Mouse (Mus musculus): ENCODE data around the gene Kif15. TPM values are rescaled to one million over a fixed set of nuclear protein-coding genes. Genes with fewer than 3 reads are reported as not detected.

Gene Kif15
- total RNA-seq (2021) = 1 to 10 TPM in 1 of 2 experiments, under 1 TPM in 1; 0.91 to 1.1 TPM

DNA sequence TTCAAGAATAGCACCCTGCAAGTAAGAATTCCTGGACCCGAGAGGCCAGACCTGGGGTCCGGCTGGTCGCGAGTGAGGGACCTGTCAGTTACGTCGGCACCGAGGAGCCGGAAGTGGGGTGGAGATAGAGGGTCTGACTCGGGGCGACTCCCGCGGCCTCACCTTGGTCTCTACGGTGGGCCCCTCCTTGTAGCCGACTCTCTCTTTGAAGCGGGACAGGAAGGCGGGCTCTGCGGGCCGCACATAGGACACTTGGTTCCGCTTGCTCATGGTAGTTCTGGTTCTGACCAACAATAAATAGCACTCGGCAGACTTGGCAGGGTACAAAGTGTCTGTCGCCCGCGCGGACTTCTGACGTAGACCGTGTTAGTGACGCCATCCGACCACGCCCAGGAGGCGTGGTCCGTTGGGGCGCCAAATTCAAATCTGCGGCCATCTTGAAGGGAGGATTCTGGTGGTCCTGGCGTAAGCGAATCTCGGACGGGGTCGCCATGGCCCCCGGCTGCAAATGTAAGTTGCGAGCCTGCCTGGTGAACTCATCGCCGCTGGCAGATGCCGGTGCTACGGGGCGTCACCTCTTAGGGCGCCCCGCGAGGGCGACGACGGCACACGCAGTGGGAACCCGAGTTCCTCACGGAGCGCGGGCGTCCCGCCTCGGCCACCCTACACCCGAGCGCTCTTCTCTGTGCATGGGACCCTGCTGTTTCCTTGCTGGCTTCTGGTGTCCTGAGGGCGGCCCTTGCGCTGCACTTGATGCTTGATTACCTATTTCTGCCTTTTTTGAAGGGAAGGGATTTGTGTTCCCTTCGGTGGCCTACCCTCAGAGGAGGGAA, at the start of gene Kif15, which contains the start of gene 1110059G10Rik:
TSS of gene Kif15 (plus strand) at position 404 of the 833 bp plus-strand sequence.
TSS of gene 1110059G10Rik (minus strand) at position 358 of the 833 bp plus-strand sequence.
- intact Hi-C loops (cut with DNase I) = loop anchor here (2.0 to 5.0 kb wide), 4 partner anchors 64 to 214 kb away; partner anchors contain the start of genes Zfp445 and Zkscan7
- peak; percentile 78 for DNase-seq (ENCODE audit: low spot score)

DNA sequence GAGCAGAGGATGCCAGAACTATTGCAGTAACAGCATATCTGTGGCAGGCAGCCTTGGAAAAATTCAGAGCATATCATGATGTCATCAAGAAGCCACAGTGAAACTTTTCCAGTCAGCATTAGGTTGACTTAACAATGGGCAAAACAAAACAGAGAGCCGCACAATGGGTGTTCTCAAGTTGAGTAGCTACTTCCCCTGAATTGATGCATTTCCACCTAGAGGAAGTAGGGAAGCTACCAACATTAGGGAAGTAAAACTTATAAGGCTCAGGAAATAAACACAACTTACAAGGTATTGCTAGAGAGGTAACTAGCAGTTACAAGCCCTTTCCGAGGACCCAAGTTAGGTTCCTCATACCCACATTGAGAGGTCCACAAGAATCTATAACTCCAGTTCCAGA, 49.8 kb upstream of the Kif15 start:
- intact Hi-C loops (cut with DNase I) = no loop called here

DNA sequence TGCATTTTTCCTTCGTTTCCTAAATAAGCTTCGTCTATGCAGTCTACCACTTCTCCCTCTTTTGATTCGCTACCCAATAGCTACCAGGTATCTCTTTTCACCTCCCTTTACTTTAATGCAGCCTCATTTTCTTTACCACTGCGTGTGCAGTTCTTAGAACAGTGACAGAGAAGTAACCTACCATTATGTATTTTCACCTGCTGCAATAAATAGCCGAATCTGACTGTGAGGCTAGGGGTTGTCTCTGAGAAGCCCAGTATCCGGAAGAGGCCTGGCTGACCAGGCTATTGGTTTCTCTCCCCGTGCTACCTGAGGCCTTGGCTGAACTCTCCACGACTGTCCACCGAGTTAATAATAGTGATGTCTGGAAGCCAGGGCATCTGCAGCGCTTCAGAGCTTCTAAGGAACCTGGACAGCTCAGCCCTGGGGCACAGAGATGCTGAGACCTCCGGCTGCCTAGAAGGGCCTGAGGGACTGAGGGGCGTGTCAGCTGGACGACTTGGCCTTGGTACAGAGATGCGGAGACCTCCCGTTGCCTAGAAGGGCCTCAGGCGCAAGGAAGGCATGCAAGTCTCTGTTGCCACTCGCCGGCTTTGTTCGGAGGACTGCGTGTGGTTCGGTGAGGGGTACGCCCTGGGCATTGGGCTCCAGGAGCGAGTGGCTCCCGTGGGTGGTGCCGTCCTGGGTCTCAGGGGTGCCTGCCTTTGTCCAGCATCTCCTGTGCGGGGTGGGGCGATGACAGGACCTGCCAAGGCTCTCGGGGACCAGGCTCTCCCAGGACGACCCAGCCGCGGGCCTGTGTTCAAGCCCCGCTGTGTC, 47.9 kb upstream of the Kif15 start:
- DNase-seq (ENCODE audit: low spot score) = peak; percentile 21
- intact Hi-C loops (cut with DNase I) = no loop called here

More for the DNA sequence above, 49.8 kb upstream of the Kif15 start:
- no peak for DNase-seq (ENCODE audit: low spot score)

DNA sequence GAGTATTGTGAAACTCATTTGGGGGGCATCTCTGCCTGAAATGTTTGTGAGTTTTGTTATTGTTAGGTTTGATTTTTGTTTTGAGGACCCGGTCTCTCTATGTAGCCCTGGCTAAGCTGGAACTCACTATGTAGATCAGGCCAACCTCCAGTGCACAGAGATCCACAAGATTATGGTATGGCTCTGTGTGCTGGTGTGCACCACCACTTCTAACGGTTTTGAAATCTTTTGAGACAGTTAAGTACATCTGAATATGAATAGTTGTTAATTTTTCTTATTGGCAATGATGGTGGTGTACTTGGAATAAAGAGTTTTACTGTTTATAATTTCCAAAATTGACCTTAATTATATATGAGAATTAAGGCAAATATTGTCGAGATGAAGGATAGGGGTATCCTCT, 28.4 kb upstream of the Kif15 start:
- DNase-seq (ENCODE audit: low spot score) = no peak
- intact Hi-C loops (cut with DNase I) = no loop called here

DNA sequence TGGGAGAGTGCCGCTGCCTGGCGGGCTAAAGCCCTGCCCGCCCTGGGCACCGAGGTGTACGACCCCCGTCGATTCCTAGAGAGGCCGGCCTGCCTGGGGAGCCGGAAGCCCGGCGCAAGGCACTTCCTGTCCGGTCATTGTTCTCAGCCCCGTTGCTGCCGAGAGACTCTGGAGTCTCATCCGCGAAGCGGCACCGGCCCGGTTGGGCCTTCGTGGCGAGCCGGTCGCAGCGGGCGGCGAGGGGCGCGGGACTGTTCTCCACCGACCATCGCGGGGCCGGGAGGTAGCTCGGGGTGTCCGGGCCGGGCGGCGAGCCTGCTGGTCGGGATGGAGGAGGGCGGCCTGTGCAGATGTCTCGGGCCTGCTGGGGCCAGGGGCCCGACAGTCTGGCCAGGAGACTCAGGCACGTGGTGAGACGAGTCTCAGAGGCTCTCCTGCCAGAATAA, 27.9 kb upstream of the Kif15 start, which contains the start of gene Zfp105:
TSS of gene Zfp105 (plus strand) at position 137 of the 446 bp plus-strand sequence.
- peak; percentile 54 for DNase-seq (ENCODE audit: low spot score)
- intact Hi-C loops (cut with DNase I) = no loop called here

DNA sequence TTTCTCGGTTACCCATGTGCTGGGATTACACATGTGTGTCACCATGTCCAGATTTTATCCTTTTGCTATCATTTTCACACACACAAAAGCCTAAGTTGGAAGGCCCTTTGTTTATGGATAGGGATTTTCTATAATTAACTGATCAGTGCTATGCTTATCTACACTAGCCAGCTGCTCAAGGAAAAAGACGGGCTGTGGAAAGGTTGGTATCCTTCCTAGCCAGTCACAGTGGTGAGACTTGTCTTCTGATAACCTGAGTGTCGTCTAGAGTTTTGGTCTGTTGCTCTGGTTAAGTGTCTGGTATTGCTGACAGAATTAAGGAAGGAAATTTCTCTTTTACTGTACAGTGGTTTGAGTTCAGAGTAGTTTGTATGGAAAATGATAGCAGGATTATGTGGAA, 21.9 kb upstream of the Kif15 start:
- DNase-seq (ENCODE audit: low spot score) = no peak
- intact Hi-C loops (cut with DNase I) = no loop called here

DNA sequence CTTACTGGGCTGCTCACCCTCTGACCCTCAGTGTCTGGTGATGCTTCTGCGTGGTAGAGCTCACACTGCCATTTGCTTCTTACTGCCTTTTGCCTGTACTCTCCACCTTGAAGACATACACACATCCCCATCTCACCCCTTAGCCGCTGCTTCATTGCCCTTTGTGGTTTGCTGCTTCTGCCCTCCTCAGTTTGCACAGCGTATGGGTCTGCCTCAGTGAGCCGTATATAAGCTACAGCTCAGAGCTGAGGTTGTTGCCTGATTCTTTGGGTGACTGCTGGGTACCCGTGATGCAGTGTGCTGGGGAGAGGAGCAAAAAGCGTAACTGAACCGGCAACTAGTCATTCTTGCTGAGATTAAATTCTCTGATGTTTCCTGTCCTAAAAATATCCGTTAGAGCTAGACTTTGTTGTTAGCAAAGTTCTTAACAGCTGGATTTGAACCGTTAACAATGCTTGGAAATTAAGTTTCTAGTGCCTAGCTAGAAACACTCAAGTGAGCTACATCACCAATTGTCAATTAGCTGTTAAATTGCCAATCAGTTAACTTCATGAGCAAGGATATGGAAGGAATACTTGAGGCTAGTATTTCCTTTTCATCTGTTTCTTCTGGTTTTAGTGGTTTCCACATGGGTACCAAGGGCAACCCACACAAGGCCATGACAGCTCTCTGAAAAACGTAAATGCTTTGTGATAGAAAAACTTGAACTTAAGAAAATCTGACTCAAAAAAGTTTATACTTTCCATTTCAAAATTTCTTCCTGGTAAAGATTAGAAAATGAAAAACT, 47.8 kb downstream of the Kif15 start:
- no peak for DNase-seq (ENCODE audit: low spot score)
- intact Hi-C loops (cut with DNase I) = no loop called here

DNA sequence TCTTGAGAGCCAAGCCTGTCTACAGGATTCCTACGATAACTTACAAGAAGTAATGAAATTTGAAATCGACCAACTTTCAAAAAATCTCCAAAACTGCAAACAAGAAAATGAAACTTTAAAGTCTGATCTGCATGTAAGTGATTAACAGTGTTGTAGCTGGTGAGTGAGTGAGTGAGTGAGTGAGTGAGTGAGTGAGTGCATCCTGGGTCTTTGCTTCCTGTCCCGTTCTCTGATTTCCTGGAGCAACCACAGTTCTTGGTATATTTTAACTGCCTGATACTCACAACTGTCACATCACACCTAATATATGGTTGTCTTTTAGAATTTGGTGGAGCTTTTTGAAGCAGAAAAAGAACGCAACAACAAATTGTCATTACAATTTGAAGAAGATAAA, 48.3 kb downstream of the Kif15 start:
- DNase-seq (ENCODE audit: low spot score) = no peak
- intact Hi-C loops (cut with DNase I) = no loop called here

DNA sequence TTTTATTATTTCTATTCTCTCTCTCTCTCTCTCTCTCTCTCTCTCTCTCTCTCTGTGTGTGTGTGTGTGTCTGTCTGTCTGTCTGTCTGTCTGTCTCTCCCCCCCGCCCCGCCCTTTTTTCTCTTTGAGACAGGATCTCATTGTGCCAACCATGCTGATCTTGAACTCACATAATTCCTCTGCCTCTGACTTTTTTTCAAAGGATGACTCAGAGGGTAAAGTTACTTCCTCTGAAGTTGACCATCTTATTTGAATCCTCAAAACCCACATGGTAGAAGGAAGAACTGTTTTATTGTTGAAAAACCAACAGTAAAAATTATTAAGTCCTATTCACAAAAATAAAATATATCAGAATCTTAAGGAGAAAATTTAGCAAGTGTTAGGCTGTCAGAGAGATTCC, 53.9 kb downstream of the Kif15 start:
- intact Hi-C loops (cut with DNase I) = no loop called here
- no peak for DNase-seq (ENCODE audit: low spot score)

DNA sequence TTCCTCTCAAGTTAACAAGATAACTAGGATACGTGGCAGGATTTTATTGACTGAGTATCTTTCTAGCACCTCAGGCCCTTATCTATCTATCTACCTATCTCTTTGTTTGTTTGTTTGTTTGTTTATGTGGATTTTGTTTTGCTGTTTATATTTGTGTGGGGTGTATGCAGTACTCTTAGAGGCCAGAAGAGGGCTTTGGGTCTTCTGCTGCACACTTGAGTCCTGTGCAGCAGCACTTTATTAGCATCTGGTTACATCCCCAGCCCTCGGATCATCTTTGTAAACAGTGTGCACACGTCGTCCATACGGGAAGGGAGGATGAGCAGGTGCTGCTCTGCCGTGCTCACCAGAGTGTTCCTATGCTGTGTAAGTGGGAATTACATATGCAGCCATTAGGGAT, 55.2 kb downstream of the Kif15 start:
- intact Hi-C loops (cut with DNase I) = no loop called here
- no peak for DNase-seq (ENCODE audit: low spot score)

DNA sequence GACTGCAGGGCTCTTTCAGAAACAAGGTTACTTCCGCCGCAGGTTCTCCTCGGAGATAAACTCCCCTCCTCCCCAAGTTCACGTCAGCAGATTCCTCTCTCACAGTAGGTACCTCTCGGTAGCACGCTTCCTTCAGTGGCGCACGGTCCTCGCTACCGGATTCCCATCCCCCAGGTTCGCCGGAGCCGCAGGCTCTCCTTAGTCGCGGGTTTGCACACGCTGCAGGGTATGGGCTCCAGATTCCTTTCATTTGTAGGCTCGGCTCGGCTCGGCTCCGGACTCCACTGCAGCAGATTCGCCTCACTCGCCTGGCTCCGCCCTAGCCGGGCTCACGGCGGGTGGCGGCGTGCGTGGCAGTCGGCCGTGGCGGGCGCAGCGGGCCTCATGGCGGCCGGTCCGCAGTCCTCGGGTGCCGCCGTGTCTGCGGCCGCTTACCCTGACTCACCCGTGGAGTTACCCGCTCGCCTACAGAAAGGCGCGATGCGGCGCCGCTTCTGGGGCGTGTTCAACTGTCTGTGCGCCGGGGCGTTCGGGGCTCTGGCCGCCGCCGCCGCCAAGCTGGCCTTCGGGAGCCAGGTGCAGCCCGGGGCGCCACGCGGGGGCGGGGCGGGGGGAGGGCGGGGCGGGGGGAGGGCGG, 70.3 kb downstream of the Kif15 start, which contains the start of gene Tmem42:
TSS of gene Tmem42 (plus strand) at position 332 of the 637 bp plus-strand sequence.
- intact Hi-C loops (cut with DNase I) = loop anchor here (5.0 to 10.0 kb wide), 3 partner anchors 96 to 234 kb away; partner anchors contain the start of gene Zfp445

DNA sequence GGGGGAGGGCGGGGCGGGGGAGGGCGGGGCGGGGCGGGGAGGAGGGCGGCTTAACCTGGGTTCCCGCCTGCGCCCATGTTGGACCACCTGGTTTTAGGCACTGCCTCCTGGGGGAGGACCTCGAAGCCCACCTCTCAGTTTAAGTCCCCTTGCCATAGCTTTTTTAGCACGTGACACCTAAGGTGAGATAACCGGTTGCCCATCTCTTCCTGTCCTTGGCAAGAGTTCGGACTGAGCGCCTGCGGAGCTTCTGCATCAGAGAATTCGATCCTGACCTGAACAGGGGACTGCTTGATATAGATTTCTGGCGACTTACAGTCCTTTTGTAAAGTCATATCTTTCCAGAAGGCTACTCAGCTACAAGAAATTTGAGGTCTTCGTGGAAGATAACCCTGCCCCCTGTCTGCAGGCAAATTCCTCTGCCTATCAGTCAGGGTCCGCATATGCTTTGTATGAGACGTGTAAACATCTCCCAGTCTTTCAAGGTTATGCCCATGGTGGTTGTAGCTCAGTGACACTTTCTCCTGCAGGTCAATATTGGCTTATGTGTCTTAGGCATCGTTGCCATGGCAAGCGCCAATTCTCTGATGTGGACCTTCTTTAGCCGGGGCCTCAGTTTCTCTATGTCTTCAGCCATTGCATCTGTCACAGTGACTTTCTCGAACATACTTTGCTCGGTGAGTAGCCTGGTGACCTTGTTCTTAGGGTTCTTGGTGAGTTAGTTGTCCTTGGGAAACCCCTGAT, 71.0 kb downstream of the Kif15 start:
- no peak for DNase-seq (ENCODE audit: low spot score)
- intact Hi-C loops (cut with DNase I) = loop anchor here (5.0 to 10.0 kb wide), 3 partner anchors 95 to 233 kb away; partner anchors contain the start of gene Zfp445

More for the DNA sequence above, 70.3 kb downstream of the Kif15 start, which contains the start of gene Tmem42:
- peak; percentile 80 for DNase-seq (ENCODE audit: low spot score)

DNA sequence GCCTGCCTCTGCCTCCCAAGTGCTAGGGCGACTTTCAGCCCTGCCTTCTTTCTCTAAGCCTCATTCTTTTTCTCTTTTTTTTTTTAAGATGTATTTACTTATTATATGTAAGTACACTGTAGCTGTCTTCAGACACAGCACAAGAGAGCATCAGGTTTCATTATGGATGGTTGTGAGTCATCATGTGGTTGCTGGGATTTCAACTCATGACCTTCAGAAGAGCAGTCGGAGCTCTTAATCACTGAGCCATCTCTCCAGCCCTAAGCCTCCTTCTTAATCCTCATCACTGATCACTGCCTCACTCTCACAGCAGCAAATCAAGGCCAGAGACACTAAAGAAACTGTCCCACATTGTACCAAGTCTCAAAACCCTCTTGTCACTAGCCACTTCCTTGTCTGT, 73.4 kb downstream of the Kif15 start:
- intact Hi-C loops (cut with DNase I) = loop anchor here (5.0 to 10.0 kb wide), 3 partner anchors 93 to 231 kb away; partner anchors contain the start of gene Zfp445
- DNase-seq (ENCODE audit: low spot score) = no peak

DNA sequence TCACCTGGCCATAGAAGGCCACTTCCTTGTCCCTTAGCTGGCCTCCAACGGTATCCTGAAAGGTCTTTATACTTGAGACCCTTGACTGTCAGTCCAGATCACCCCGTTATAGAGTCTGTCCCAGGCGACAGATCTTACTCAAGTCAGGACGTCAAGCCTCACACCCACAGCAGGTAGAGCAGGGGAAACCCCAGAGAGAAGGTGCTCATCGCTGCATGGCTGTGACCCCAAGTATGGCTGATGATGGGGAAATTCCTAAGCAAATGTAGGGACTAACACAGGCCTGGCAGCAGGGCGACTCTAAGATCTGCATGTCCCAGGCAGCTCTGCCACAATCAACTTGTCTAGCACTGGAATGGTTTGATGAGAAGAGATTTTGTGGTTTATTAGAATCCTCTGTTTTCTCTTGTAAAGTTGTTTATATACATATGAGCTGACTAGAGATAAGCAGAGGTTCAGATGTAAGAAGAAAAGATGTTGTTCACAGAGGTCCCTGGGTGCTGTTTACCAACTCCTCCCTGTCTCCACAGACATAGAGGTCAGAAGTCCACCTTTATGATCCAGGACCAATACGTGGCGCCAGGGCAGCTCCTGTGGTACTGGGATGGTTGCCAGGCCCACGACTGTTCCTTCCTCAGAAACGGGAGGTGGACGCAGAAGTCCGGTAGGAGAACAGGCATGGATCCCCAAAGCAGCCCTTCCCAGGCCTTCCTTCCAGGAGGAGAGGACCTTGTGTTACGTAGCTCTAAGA, 80.8 kb downstream of the Kif15 start:
- intact Hi-C loops (cut with DNase I) = no loop called here

DNA sequence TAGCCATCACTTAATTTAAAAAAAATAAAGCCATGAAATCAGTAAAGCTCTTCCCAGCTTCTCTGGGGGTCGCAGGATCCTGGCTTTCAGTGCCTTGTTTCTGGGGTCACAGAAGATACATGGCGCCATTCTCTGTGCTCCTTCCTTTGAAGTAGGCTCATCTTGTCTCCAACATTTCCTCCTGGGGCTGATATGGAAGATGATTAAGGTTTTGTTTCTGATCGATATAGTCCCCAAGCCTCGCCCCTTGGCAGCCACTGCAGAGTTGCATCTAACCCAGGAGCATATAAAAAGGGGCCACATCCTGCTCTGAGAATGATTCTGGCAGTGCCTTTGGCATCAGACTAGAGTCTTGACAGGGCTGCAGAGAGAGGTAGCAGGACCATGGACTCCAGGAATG, 83.6 kb downstream of the Kif15 start, which contains the start of gene Tgm4:
TSS of gene Tgm4 (plus strand) at position 301 of the 400 bp plus-strand sequence.
- intact Hi-C loops (cut with DNase I) = no loop called here
- no peak for DNase-seq (ENCODE audit: low spot score)

More for the DNA sequence above, 80.8 kb downstream of the Kif15 start:
- DNase-seq (ENCODE audit: low spot score) = no peak

DNA sequence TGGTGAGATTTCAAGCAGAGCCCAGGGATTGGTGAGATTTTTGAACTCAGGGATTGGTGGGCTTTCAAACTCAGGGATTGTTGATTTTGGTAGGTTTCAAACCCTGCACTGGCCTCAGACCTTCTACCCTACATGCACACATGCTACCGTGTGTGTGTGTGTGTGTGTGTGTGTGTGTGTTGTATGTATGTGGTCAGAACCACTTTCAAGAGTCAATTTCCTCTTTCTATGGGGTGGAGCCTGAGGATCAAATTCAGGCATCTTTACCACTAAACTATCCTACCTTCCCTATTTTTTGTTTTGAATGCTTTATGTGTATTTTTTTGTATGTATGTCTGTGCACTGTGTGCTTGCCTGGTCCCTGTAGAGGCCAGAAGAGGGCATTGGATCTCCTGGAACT, 96.8 kb downstream of the Kif15 start:
- intact Hi-C loops (cut with DNase I) = no loop called here
- no peak for DNase-seq (ENCODE audit: low spot score)

DNA sequence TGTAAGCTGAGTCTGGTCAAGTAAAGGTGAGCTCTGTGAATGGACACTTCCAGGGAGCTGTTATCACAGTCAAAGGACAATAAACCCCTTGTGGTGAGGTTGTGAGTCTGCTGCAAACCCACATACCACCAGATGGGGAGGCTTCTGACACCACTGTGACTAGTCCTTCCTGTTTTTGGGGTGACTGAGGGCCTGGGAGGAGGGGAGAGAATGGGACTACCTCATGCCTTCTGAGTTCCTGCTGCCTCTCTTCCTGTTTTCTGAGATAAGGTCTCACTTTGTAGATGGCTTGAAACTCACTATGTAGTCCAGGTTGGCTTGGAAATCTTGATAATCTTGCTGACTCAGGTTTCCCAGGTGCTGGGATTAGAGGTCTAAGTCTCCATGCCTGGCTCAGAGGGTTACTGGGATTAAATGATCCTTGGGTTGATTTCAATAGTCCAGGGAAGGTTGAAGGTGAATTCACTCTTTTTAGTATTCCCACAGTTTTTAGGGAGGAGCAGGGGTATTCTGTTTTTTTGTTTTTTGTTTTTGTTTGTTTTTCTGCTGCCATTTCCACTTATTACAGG, 108.0 kb downstream of the Kif15 start:
- DNase-seq (ENCODE audit: low spot score) = no peak
- intact Hi-C loops (cut with DNase I) = no loop called here
